Mouse (Mus musculus): Measurements from ENCODE around the gene Lrrc29. TPM values are rescaled to one million over a fixed set of nuclear protein-coding genes. Genes with fewer than 3 reads are reported as not detected.

Lrrc29 gene
- polyA plus RNA-seq, 1 experiment from 2014 or later = 0.61 TPM

- Histone ChIP-seq H3K4me1 (peaks cover 9% of the 10 kb centered on the region), H3K9me3 (replicated peaks) (no peaks in the 10 kb centered on the region), H3K27ac (no peak overlapping the region), H3K27me3 (no peaks in the 10 kb centered on the region), H3K36me3 (ENCODE audit: poor library complexity, severe bottlenecking) (peaks cover 5% of the 10 kb centered on the region), H3K4me3 (no peak overlapping the region), H3K4me2 (no peak overlapping the region), H3K9ac (no peak overlapping the region)
- 49% methylated on average over 8 of the region's 8 CpGs for WGBS
- no peak for ATAC-seq
Measured at GRCm38 (mm10) chr8:105341399-105341798, 15.3 kb upstream of the Lrrc29 start.

GRCm38 (mm10) chr8:105339886-105340635 lies 14.0 kb upstream of the Lrrc29 start:
- Histone ChIP-seq H3K27me3 (no peaks in the 10 kb centered on the region), H3K9me3 (replicated peaks) (no peaks in the 10 kb centered on the region), H3K4me1 (peaks cover 7% of the 10 kb centered on the region; the same call in 1 of the 2 replicates), H3K4me3 (no peak overlapping the region), H3K36me3 (ENCODE audit: poor library complexity, severe bottlenecking) (peaks cover 16% of the 10 kb centered on the region), H3K4me2 (no peak overlapping the region), H3K9ac (no peak overlapping the region), H3K27ac (no peak overlapping the region)
- no peak for ATAC-seq
- 81% methylated on average over 6 of the region's 6 CpGs for WGBS

GRCm38 (mm10) chr8:105338992-105339391 lies 12.9 kb upstream of the Lrrc29 start:
- Histone ChIP-seq H3K27ac (no peak overlapping the region), H3K27me3 (no peaks in the 10 kb centered on the region), H3K36me3 (ENCODE audit: poor library complexity, severe bottlenecking) (peaks cover 26% of the 10 kb centered on the region), H3K4me2 (no peak overlapping the region), H3K4me1 (peaks cover 7% of the 10 kb centered on the region; the same call in 1 of the 2 replicates), H3K4me3 (no peak overlapping the region), H3K9me3 (replicated peaks) (no peaks in the 10 kb centered on the region), H3K9ac (no peak overlapping the region)
- ATAC-seq = no peak
- 79% methylated on average over 4 of the region's 4 CpGs for WGBS

GRCm38 (mm10) chr8:105336373-105337130 lies 10.5 kb upstream of the Lrrc29 start:
- H3K4me1 ChIP-seq = peaks cover 6% of the 10 kb centered on the region; the same call in 1 of the 2 replicates
- 45% methylated on average over 32 of the region's 32 CpGs for WGBS
- no peaks in the 10 kb centered on the region for H3K27me3 ChIP-seq
- H3K9me3 ChIP-seq (replicated peaks) = no peaks in the 10 kb centered on the region
- H3K9ac ChIP-seq = no peak overlapping the region
- peaks cover 46% of the 10 kb centered on the region for H3K36me3 ChIP-seq (ENCODE audit: poor library complexity, severe bottlenecking)
- H3K4me3 ChIP-seq = no peak overlapping the region
- H3K27ac ChIP-seq = no peak overlapping the region
- H3K4me2 ChIP-seq = no peak overlapping the region
- ATAC-seq = peak; percentile 23; the same call in 1 of the 2 replicates

- no peaks in the 10 kb centered on the region for H3K27me3 ChIP-seq
- peaks cover under 1% of the 10 kb centered on the region for H3K4me1 ChIP-seq
- H3K36me3 ChIP-seq (ENCODE audit: poor library complexity, severe bottlenecking) = peaks cover 84% of the 10 kb centered on the region
- H3K4me3 ChIP-seq = no peak overlapping the region
- H3K9ac ChIP-seq = no peak overlapping the region
- H3K9me3 ChIP-seq (replicated peaks) = no peaks in the 10 kb centered on the region
- no peak overlapping the region for H3K27ac ChIP-seq
- WGBS = 76% methylated on average over 2 of the region's 2 CpGs
- no peak overlapping the region for H3K4me2 ChIP-seq
- ATAC-seq = no peak
Measured at GRCm38 (mm10) chr8:105332523-105332922, 6.4 kb upstream of the Lrrc29 start.

- WGBS = 94% methylated on average over 9 of the region's 9 CpGs
- Histone ChIP-seq H3K36me3 (ENCODE audit: poor library complexity, severe bottlenecking) (peaks cover 84% of the 10 kb centered on the region), H3K27ac (no peak overlapping the region), H3K9ac (no peak overlapping the region), H3K4me2 (no peak overlapping the region), H3K4me3 (no peak overlapping the region), H3K9me3 (replicated peaks) (no peaks in the 10 kb centered on the region), H3K27me3 (no peaks in the 10 kb centered on the region), H3K4me1 (peaks cover 7% of the 10 kb centered on the region)
- no peak for ATAC-seq
Measured at GRCm38 (mm10) chr8:105331931-105332330, 5.9 kb upstream of the Lrrc29 start.

GRCm38 (mm10) chr8:105331469-105331868 lies 5.4 kb upstream of the Lrrc29 start:
- Histone ChIP-seq H3K9ac (no peak overlapping the region), H3K36me3 (ENCODE audit: poor library complexity, severe bottlenecking) (peaks cover 79% of the 10 kb centered on the region), H3K27me3 (no peaks in the 10 kb centered on the region), H3K27ac (no peak overlapping the region), H3K4me3 (no peak overlapping the region), H3K4me1 (peaks cover 10% of the 10 kb centered on the region), H3K4me2 (no peak overlapping the region), H3K9me3 (replicated peaks) (no peaks in the 10 kb centered on the region)
- no peak for ATAC-seq
- WGBS = 96% methylated on average over 22 of the region's 22 CpGs

- Histone ChIP-seq H3K4me2 (no peak overlapping the region), H3K9me3 (replicated peaks) (no peaks in the 10 kb centered on the region), H3K36me3 (ENCODE audit: poor library complexity, severe bottlenecking) (peaks cover 71% of the 10 kb centered on the region), H3K27ac (no peak overlapping the region), H3K9ac (no peak overlapping the region), H3K27me3 (no peaks in the 10 kb centered on the region), H3K4me1 (peaks cover 13% of the 10 kb centered on the region), H3K4me3 (no peak overlapping the region)
- no peak for ATAC-seq
- 97% methylated on average over 12 of the region's 12 CpGs for WGBS
Measured at GRCm38 (mm10) chr8:105330325-105330724, 4.2 kb upstream of the Lrrc29 start.

- Histone ChIP-seq H3K27ac (peak overlapping the region; percentile 57; the same call in 1 of the 2 replicates), H3K9ac (peak overlapping the region; percentile 86)
- WGBS = 45% methylated on average over 6 of the region's 6 CpGs
Measured at GRCm38 (mm10) chr8:105326968-105327367, 890 bp upstream of the Lrrc29 start.

GRCm38 (mm10) chr8:105325641-105326093 lies 411 bp downstream of the Lrrc29 start:
- H3K27me3 ChIP-seq = no peaks in the 10 kb centered on the region
- peak overlapping the region; percentile 86 for H3K9ac ChIP-seq
- ATAC-seq = peak; percentile 66
- H3K9me3 ChIP-seq (replicated peaks) = no peaks in the 10 kb centered on the region
- H3K4me1 ChIP-seq = peaks cover 20% of the 10 kb centered on the region
- H3K36me3 ChIP-seq (ENCODE audit: poor library complexity, severe bottlenecking) = peaks cover 38% of the 10 kb centered on the region
- H3K4me2 ChIP-seq = peak overlapping the region; percentile 96
- WGBS = 0% methylated on average over 12 of the region's 12 CpGs
- H3K4me3 ChIP-seq = peak overlapping the region; percentile 81
- peak overlapping the region; percentile 31; the same call in 1 of the 2 replicates for H3K27ac ChIP-seq

More at GRCm38 (mm10) chr8:105326968-105327367, 890 bp upstream of the Lrrc29 start:
- ATAC-seq = no peak
- H3K4me1 ChIP-seq = peaks cover 20% of the 10 kb centered on the region
- peak overlapping the region; percentile 81 for H3K4me3 ChIP-seq
- peak overlapping the region; percentile 96 for H3K4me2 ChIP-seq
- no peaks in the 10 kb centered on the region for H3K27me3 ChIP-seq
- H3K36me3 ChIP-seq (ENCODE audit: poor library complexity, severe bottlenecking) = peaks cover 51% of the 10 kb centered on the region
- no peaks in the 10 kb centered on the region for H3K9me3 ChIP-seq (replicated peaks)

- no peak overlapping the region for H3K4me2 ChIP-seq
- H3K4me1 ChIP-seq = peaks cover 20% of the 10 kb centered on the region
- no peaks in the 10 kb centered on the region for H3K27me3 ChIP-seq
- H3K36me3 ChIP-seq (ENCODE audit: poor library complexity, severe bottlenecking) = peaks cover 29% of the 10 kb centered on the region
- WGBS = 87% methylated on average over 4 of the region's 4 CpGs
- no peak for ATAC-seq
- no peak overlapping the region for H3K9ac ChIP-seq
- H3K9me3 ChIP-seq (replicated peaks) = no peaks in the 10 kb centered on the region
- H3K27ac ChIP-seq = no peak overlapping the region
- no peak overlapping the region for H3K4me3 ChIP-seq
Measured at GRCm38 (mm10) chr8:105323183-105323582, 2.9 kb downstream of the Lrrc29 start.

- no peaks in the 10 kb centered on the region for H3K27me3 ChIP-seq
- no peak overlapping the region for H3K9ac ChIP-seq
- no peak overlapping the region for H3K4me3 ChIP-seq
- 86% methylated on average over 11 of the region's 11 CpGs for WGBS
- H3K9me3 ChIP-seq (replicated peaks) = no peaks in the 10 kb centered on the region
- H3K27ac ChIP-seq = no peak overlapping the region
- ATAC-seq = no peak
- H3K36me3 ChIP-seq (ENCODE audit: poor library complexity, severe bottlenecking) = peaks cover 63% of the 10 kb centered on the region
- no peaks in the 10 kb centered on the region for H3K4me1 ChIP-seq
- H3K4me2 ChIP-seq = no peak overlapping the region
Measured at GRCm38 (mm10) chr8:105318662-105319190, 7.4 kb downstream of the Lrrc29 start.

Measured in forebrain, embryonic 13.5 days (tissue).